Mouse (Mus musculus) spleen, adult 2 months (tissue): Measurements from ENCODE around the gene Cacna2d1. TPM values are rescaled to one million over a fixed set of nuclear protein-coding genes. Genes with fewer than 3 reads are reported as not detected.

Source experiments
- DNase-seq, 2 experiments: peaks; one replicate each; pipeline versions ENCODE4 v3.0.0 to v3.0.0-alpha.2; 2012 to 2021; ENCODE audit warnings: low spot score in 2 of 2, low read depth in 1 of 2
- H3K27ac ChIP-seq: fragments of 200-500 bp; 2 replicates; pipeline ENCODE4 v1.5.1; 2012; ENCODE audit warnings: low read length, inconsistent platforms; ENCODE audit not compliant: insufficient read depth
- H3K27me3 ChIP-seq: fragments of 200-500 bp; 2 replicates; pipeline ENCODE4 v1.6.1; 2012; ENCODE audit warnings: mild to moderate bottlenecking, moderate library complexity, low read length, inconsistent platforms; ENCODE audit not compliant: control insufficient read depth, insufficient read depth
- H3K36me3 ChIP-seq: fragments of 200-500 bp; 2 replicates; pipeline ENCODE4 v1.6.1; 2012; ENCODE audit warnings: mild to moderate bottlenecking, low read length, inconsistent platforms; ENCODE audit not compliant: control insufficient read depth, insufficient read depth
- H3K4me1 ChIP-seq: fragments of 200-500 bp; 2 replicates; pipeline ENCODE4 v1.6.1; 2011; ENCODE audit warnings: inconsistent platforms; ENCODE audit not compliant: control insufficient read depth, insufficient read depth, insufficient read length
- H3K4me3 ChIP-seq: fragments of 200-500 bp; 2 replicates; pipeline ENCODE4 v1.5.1; 2011; ENCODE audit warnings: mild to moderate bottlenecking, inconsistent platforms; ENCODE audit not compliant: insufficient read depth, insufficient read length; ENCODE audit errors: extremely low read depth
- CTCF ChIP-seq: fragments of 200-500 bp; IDR thresholded peaks from 2 replicates; pipeline ENCODE4 v1.5.1; 2011; ENCODE audit warnings: mild to moderate bottlenecking, inconsistent platforms; ENCODE audit not compliant: insufficient read depth, insufficient read length, insufficient replicate concordance; ENCODE audit errors: extremely low read depth
- POLR2A ChIP-seq: fragments of 200-500 bp; IDR thresholded peaks from 2 replicates; pipeline ENCODE4 v1.6.1; 2011; ENCODE audit warnings: low read depth, low read length, inconsistent platforms
- WGBS: fragments of 180-500 bp; shearing (Covaris S2); methylation state at CpG from one replicate; pipeline ENCODE4 v1.1.7; 2018; 5-methylcytosine and 5-hydroxymethylcytosine counted together
- polyA plus RNA-seq: library from polyadenylated mRNA; depleted of rRNA; stranded (reverse); fragments of >200 nt; gene quantifications from 2 replicates; pipeline ENCODE4 v1.2.3, GENCODE M21; 2012

Gene Cacna2d1
- polyA plus RNA-seq, 1 experiment: 0.32 TPM

DNA sequence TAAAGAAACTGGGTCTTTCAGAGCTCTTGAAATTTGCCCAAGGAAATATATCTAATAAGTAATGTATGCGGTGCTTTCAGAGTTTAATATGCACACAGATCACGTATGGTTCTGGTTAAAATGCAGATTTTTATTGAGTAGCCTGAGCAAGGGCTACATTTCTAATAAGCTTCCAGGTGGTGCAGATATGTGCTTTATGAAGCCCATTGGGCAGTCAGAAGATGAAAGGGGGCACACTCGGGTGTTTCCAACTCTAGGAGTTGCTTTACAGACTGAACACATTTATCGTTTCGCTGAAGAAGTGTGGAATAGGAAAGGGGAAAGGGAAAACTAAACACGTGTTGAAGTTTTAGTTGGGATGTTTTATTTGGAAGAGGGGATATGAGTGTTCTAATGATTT is 94.4 kb downstream of the Cacna2d1 start:
- TF ChIP-seq POLR2A: no peak
- TF ChIP-seq CTCF: no peak
- Histone ChIP-seq H3K4me1 (no peaks in the 10 kb centered on the region), H3K4me3 (no peak overlapping the region), H3K36me3 (no peaks in the 10 kb centered on the region), H3K27ac (no peak overlapping the region), H3K27me3 (no peaks in the 10 kb centered on the region)
- DNase-seq: no peak
- 87% methylated on average over 6 of the region's 6 CpGs for WGBS

DNA sequence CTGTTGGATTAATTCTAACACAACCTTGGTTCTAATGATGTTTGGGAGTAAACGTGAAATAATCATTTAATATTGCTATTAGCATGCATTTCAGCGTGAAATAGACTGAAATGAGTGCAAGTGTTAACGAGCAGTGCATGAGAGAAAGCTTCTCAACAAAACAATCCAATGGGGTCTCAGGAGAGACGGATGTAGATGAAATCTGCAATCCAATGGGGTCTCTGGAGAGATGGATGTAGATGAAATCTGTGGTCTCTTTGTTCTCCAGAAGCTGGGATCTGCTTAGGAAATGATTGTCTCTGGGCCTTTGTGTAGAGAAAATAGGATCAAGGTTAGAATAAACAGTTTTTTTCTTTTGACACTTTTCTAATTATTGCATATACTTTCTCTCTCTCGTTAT is 95.0 kb downstream of the Cacna2d1 start:
- H3K36me3 ChIP-seq: no peaks in the 10 kb centered on the region
- H3K27me3 ChIP-seq: no peaks in the 10 kb centered on the region
- DNase-seq: no peak
- 80% methylated on average over 5 of the region's 5 CpGs for WGBS
- H3K4me1 ChIP-seq: no peaks in the 10 kb centered on the region
- no peak overlapping the region for H3K4me3 ChIP-seq
- TF ChIP-seq CTCF: no peak
- no peak for TF ChIP-seq POLR2A
- H3K27ac ChIP-seq: no peak overlapping the region

DNA sequence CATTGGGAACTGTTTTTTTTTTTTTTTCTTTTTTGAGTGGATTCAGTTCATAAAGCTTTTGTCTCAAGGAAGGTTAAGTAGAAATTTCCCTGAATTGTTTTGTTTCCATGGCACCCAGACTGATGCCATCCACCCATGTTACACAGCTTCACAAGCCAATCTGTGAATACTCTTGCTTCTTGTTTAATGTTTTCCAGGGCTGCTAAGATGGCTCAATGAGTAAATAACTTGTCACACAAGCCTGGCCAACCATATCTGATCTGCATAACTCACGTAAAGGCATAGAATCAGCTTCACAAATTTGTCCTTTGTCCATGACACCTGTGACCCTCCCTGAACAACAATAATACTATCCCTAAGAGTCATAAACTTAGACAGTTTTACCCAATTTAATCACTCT is 99.1 kb downstream of the Cacna2d1 start:
- H3K27me3 ChIP-seq: no peaks in the 10 kb centered on the region; the same call in 1 of the 2 replicates
- TF ChIP-seq CTCF: no peak
- no peak for TF ChIP-seq POLR2A
- H3K36me3 ChIP-seq: no peaks in the 10 kb centered on the region
- 82% methylated on average over 1 of the region's 1 CpGs for WGBS
- no peak for DNase-seq
- no peak overlapping the region for H3K27ac ChIP-seq
- H3K4me3 ChIP-seq: no peak overlapping the region
- no peaks in the 10 kb centered on the region for H3K4me1 ChIP-seq

DNA sequence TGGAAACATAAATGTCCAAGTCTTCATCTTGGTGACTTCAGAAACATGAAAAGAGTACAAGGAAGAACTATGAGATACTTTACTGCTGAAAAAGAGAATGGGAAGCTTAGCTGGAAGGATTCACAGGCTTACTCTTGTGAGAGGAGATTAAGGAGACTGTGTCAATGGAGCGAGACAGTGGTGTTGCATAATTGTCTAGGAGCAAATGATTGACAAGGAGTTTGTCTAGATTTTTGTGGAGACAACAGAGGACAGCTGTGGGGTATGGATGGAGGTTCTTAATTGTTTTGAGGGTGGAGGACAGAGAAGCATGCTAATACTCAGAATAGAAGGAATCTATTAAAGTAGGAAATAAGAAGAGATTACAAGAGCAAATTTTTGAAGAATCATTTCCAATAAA is 100.8 kb downstream of the Cacna2d1 start:
- TF ChIP-seq CTCF (no peak), POLR2A (no peak)
- 78% methylated on average over 1 of the region's 1 CpGs for WGBS
- DNase-seq: no peak
- no peak overlapping the region for H3K4me3 ChIP-seq
- H3K27me3 ChIP-seq: no peaks in the 10 kb centered on the region; the same call in 1 of the 2 replicates
- no peaks in the 10 kb centered on the region for H3K36me3 ChIP-seq
- no peak overlapping the region for H3K27ac ChIP-seq
- no peaks in the 10 kb centered on the region for H3K4me1 ChIP-seq

DNA sequence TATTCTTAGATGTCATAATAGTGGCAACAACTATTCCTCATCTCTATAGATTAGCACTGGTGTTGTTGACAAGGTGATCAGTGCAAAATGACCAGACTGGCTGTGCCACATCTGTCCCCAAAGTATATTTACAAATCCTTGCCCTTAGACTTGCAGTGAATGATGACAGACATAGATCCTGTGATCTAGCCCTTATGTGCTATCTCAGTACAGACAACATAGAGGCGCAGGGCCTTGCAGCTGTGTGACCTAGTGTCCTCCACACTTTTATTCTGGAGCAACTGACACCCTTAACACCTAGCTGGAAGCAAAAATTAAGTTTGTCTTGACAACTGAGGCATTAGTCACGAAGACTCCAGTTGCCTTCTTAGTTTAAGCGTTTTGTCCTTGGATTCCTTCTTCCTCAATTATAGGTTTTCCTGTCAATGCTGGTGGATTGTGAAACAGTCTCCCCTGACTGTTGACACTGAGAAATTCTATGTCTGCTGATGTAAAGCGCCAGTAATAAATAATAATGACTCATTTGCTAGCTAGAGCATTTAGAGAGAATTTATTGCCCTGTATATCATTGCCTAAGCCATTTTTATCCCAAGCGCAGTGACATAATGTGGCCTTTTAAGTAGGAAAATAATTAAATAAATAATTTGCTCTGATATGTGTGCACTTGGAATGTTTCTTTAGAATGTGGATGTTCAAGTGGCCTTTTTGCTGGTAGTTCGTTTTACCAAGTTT is 110.8 kb downstream of the Cacna2d1 start:
- no peaks in the 10 kb centered on the region for H3K36me3 ChIP-seq

DNA sequence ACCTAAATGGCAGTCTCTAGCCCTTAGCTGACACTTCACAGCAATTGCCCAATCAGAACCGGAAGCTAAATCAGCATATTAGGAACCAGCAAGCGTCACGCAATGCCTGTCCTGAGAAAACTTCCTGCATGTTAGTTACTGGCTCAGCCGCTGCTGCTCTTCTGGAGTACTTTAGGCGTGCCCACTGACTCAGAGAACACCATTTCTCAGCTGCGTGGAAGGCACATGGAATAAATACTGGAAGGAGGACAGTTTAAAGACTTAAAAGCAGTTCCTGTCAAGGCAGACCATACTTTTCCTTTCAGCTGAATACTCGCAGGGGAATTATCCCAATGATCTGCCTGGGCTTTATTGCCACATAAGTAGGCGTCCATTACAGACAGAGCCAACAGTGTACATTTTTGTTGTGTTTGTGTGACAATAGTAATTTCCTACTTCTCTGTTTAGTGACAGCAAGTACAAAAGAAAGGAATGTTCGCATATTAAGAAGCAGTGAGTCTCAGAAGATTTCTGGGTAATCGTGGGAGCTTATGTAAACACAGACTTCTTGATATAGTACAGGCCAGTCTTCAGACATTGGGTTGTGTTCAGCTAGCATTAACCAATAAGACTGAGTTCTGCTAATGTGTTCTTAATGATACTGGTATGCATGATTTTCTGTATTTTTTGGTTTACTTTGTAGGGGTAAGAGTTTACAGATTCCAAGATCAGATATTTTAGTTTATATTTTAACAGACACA is 113.1 kb downstream of the Cacna2d1 start:
- no peak for TF ChIP-seq POLR2A
- no peak for TF ChIP-seq CTCF
- Histone ChIP-seq H3K27ac (no peak overlapping the region), H3K27me3 (no peaks in the 10 kb centered on the region), H3K4me1 (no peaks in the 10 kb centered on the region), H3K36me3 (no peaks in the 10 kb centered on the region), H3K4me3 (no peak overlapping the region)
- WGBS: 67% methylated on average over 10 of the region's 10 CpGs
- DNase-seq: no peak

More for the DNA sequence above, 110.8 kb downstream of the Cacna2d1 start:
- 72% methylated on average over 6 of the region's 6 CpGs for WGBS
- no peak for DNase-seq
- Histone ChIP-seq H3K27ac (no peak overlapping the region), H3K4me3 (no peak overlapping the region), H3K4me1 (no peaks in the 10 kb centered on the region), H3K27me3 (no peaks in the 10 kb centered on the region)
- TF ChIP-seq POLR2A (no peak), CTCF (no peak)

DNA sequence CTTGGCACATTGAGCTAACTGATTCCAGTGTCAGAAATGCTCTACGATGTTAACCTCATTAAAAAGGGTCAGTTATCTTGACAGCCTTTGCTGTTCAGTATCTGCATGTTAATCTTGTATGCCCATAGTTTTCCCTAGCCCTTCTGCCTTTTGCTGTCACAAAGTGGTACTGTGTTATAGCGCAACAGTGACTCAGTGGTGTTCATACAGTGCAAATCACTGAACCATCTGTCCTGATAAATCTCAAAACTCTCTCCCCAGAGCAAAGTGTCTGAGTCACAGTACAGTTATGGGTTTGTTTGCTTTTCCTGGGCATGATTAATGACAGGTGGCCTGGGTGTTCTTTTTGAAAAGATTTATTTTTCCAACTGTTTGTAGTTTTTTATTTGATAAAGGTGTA is 122.3 kb downstream of the Cacna2d1 start:
- H3K27ac ChIP-seq: no peak overlapping the region
- H3K4me1 ChIP-seq: no peaks in the 10 kb centered on the region
- no peaks in the 10 kb centered on the region for H3K36me3 ChIP-seq
- no peak for DNase-seq
- WGBS: 85% methylated on average over 2 of the region's 2 CpGs
- TF ChIP-seq POLR2A: no peak
- TF ChIP-seq CTCF: no peak
- H3K27me3 ChIP-seq: no peaks in the 10 kb centered on the region
- no peak overlapping the region for H3K4me3 ChIP-seq
